Mouse (Mus musculus) cerebellum, adult 2 months (tissue): ENCODE data around the gene Rcor1.

Experiments
- CTCF ChIP-seq: fragments of 200-500 bp; IDR thresholded peaks from 2 replicates; pipeline ENCODE4 v1.5.1; 2011; ENCODE audit warnings: low read depth, mild to moderate bottlenecking, control low read depth, low read length, moderate library complexity, borderline replicate concordance; ENCODE audit not compliant: insufficient read depth
- POLR2A ChIP-seq: fragments of 200-500 bp; IDR thresholded peaks from 2 replicates; pipeline ENCODE4 v1.6.1; 2011; ENCODE audit warnings: low read length, control low read depth, borderline replicate concordance; ENCODE audit not compliant: insufficient read depth

GRCm38 (mm10) chr12:110991361-110992127 is 47.6 kb upstream of the Rcor1 start:
- peak; percentile 53; the same call in 1 of the 2 replicates for TF ChIP-seq CTCF
- TF ChIP-seq POLR2A: no peak
